Mouse (Mus musculus) CD4-positive, CD25-positive, alpha-beta regulatory T cell, adult 2 months (primary cell): Measurements from ENCODE around the gene 4932438H23Rik.

ENCODE experiments used
- DNase-seq: peaks from one replicate; pipeline ENCODE4 v3.0.0-alpha.2; 2012; ENCODE audit warnings: low read depth, low spot score

The 4932438H23Rik gene

DNA sequence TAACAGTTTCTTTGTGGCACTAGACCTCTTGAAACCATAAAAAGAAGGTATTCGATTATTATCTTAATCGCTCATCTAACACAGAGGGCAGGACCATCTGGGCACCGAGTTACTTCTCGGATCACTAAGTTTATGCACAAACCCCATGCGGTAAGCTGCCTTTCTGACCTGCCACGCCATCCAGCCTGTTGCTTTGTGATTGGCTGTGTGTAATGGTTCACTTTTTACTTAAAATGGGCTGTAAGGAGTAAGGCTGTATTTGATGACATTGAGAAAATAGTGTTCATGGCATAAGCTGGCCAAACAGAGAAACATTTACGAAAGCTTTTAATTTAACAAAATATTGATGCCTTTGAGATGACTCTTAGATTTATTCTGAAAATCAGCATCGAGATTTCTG, at the start of gene 4932438H23Rik:
4932438H23Rik (minus strand) TSS at position 101 of the 400 bp plus-strand sequence.
- no peak for DNase-seq

DNA sequence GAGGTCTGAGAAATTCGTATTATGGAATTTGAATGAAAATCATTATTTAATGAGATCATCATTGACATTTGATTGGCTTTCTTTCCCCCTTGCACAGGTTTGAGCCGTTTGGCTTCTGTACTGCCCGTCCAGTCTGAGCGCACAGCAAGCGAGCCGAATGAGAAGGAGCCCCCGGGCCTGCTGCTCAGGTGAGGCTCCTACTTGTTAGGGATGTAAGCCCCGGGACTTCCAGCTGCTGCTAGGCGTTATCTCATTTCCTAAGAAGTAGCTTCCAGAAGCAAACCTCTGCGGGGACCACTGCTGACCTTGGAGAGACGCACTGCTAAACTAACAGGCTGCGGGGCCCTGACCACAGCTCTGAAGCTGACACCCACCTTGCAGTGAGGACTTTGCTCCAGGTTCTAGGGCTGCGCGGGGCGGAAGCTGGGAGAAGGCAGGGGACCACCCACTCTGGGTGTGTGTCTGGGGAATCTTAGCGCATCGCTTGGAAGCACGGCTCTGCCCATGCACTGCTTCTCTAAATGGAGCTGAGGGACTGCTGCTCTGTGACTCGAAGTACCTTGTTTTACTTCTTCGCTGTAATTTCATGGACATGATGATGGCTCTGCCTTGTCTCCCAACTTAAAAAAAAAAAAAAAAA, 46.2 kb upstream of the 4932438H23Rik start:
- no peak for DNase-seq

- DNase-seq = no peak
Measured at GRCm38 (mm10) chr16:91140457-91140856, 45.5 kb upstream of the 4932438H23Rik start.

DNA sequence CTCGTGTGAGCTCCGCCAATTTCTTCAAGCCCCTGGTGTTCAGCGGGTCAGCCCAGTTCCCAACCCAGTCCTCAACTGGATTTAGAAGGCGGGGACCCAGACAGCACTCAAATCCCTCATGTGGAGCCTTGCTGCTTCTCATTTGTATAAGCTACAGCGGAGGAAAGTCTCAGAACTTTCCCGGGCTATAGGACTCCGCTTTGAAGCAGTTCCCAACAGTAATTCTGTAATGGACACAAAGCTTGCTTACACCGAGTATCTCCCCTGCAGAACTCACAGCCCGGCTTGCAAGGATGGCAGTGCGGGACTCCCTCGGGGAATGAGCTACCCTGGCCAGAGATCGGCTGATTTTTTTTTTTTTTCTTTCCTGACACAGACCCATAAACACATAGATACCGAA, 45.1 kb upstream of the 4932438H23Rik start:
- DNase-seq = no peak

GRCm38 (mm10) chr16:91139481-91139880, 44.6 kb upstream of the 4932438H23Rik start:
- DNase-seq = no peak

DNA sequence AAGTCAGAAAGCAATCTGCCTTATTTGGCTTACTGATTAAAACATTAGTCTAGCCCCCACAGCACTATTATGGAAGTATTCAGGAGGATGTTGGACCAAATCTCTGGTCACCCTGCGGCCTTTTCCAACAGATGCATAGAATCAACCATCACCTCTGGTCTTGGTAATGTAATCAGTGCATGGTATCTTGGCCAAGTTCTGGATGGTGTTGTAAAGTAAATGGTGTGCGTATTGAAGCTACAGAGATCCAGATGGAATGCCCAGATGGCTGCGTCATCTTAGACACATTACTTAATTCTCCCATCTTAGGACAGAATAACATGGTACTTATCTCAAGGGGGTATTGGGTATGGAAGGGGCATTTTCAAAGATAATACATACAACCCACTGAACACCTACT, 43.8 kb upstream of the 4932438H23Rik start:
- DNase-seq = no peak

GRCm38 (mm10) chr16:91138151-91138550, 43.2 kb upstream of the 4932438H23Rik start:
- DNase-seq = no peak

DNA sequence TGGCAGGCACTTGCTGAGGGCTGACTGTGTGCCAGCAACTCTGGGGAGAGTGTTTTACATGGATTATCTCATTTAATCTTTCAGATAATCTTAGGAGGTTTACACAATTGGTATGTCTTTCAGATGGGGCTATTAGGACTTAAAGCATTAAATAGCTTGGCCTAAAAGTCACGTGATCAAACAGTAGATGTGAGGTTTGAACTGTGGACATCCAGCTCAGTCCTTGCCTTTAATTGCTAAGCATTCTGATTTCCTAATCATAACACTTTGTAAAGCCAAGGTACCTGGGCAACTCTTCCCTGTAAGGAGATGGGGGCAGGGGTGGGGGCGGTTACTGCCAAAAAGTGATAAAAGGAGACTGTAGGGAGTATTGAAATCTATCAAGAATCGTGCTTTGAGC, 41.7 kb upstream of the 4932438H23Rik start:
- DNase-seq = no peak

GRCm38 (mm10) chr16:91129916-91130315, 35.0 kb upstream of the 4932438H23Rik start:
- DNase-seq = no peak

DNA sequence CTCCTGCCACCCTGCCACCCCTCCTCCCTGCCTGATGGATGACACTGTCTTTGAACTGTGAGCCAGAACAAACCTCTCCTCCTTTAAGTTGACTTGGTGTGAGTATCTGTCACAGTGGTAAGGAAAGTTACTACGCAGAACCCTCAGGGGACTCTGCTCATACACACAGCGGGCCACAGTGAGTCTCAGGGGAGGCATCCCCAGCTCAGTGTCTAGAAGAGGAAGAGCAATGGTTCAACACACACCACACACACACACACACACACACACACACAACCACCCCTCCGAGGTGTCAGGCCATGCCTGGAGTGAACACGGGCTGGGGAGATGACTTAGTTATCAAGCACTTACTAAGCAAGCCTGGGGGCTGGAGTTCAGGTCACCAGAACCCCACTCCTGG, 33.5 kb upstream of the 4932438H23Rik start:
- no peak for DNase-seq

GRCm38 (mm10) chr16:91126734-91127524, 32.0 kb upstream of the 4932438H23Rik start:
- no peak for DNase-seq

DNA sequence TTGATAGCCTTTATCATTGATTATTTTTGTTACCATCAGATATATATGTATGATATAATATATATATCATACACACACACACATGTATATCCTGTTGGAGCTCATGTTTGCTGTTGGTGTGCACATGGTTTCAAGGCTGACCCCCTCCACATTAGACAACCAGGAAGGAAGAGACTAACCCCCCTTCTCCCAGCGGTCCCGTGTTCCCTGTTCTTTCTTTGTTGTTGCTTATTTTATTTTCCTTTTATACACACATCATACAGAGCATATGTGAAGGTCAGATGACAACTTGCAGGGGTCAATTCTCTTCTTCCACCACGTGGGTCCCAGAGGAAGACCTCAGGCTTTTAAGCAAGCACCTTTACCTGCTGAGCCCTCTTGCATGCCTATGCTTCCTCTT, 29.3 kb upstream of the 4932438H23Rik start:
- DNase-seq = no peak

DNA sequence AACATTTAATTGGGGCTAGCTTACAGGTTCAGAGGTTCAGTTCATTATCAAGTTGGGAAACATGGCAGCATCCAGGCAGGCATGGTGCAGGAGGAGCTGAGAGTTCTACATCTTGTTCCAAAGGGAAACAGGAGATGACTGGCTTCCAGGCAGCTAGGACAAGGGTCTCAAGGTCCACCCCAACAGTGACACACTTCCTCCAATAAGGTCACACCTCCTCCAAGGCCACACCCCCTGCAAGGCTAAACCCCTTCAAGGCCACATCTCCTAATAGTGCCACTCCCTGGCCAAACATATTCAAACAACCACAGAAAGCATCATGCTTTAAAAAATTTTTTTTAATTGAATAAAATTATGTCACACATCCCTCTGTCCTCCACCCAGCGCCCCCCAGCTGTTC, 28.9 kb upstream of the 4932438H23Rik start:
- no peak for DNase-seq

- no peak for DNase-seq
Measured at GRCm38 (mm10) chr16:91119879-91120278, 25.0 kb upstream of the 4932438H23Rik start.

GRCm38 (mm10) chr16:91116696-91117095, 21.8 kb upstream of the 4932438H23Rik start:
- DNase-seq = no peak

GRCm38 (mm10) chr16:91116006-91116405, 21.1 kb upstream of the 4932438H23Rik start:
- DNase-seq = no peak

DNA sequence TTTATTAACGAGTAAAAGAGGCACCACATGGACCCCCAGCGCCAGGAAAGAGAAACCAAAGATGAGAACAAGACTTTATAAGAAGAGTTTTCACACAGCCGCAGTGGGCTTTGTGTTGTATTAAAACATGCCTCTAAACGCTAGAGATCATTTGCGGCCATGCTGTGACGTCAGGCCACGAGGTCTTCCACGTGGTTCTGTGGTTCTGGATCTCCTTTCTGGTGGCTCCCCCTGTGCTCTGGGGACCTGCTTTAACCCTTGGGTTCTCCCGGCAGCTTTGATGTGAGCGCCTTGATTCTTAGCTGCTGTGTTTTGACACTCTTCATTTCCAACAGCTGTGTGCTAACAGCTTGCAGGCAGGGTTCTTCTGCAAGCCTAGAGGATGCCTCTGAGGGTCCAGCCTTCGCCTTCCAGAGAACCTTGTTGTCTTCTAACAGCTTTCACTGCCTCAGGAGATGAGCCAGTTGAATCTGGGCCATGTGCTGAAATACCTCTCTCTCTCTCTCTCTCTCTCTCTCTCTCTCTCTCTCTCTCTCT, 16.1 kb upstream of the 4932438H23Rik start:
- DNase-seq = no peak

DNA sequence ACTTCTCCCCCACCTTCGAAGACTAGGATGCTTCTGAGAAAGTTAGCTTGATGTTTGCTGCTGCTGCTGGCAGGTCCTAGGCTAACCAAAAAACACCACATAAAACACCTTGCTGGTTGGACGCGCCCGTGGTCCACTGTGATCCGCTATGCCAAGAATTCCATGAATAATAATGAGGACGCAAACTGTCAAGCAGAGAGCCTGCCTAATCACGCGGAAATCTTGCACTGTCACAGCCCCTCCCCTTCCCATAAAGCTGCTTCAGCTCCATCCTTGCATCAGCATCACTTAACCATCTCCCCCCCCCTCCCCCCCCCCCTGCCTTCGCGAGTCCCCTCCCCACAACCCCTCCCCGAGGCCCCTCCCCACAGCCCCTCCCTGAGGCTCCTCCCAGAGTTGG, 12.7 kb upstream of the 4932438H23Rik start:
- DNase-seq = no peak

DNA sequence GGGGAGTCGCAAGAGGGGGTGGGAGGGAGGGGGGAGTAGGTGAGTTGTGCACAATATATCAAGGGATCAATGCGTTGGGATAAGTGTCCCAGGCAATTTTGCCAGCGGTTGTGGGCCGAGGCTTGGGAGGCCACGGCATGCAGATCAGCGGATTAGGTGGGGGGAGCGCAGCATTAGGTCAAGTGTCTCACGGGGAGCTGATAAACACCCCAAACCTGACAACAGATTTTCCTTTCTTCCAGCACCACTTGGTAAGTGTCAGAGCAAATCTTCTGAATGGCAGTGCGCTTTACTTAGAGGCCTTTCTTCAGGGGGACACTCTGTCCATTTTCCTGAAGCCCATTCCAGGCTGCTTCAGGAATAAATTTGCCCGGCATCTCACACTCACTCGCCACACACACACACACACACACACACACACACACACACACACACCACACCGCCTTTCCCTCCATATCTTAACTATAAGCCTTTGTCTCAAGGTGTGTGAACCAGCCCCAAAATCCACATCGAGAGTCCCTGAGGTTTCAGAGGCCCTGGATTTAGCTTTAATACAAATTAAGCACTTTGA, 10.6 kb upstream of the 4932438H23Rik start:
- no peak for DNase-seq

GRCm38 (mm10) chr16:91104821-91105480, 10.0 kb upstream of the 4932438H23Rik start:
- no peak for DNase-seq

DNA sequence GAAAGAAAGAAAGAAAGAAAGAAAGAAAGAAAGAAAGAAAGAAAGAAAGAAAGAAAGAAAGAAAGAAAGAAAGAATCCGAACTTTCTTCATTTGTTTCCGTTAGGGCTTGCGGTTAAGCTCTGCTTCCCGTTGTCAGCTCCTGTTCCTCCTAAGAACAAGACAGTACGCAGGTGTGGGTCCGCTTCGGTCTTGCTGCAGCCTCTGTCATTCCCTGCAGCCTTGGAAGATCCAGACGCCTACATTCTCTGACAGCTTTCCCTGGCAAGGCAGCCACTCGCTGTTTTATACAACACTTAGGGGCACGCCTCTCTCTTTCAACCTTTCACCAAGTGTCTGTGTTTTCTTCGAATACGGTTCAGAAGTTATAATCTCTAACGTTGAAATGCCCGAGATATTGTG, 8.5 kb upstream of the 4932438H23Rik start:
- no peak for DNase-seq

GRCm38 (mm10) chr16:91100484-91100883, 5.6 kb upstream of the 4932438H23Rik start:
- DNase-seq = no peak
